8 mouse cellular contexts compared by ENCODE assay signal in genomic region chrX:82814618-82815017, GRCm38 (mm10).
DNase-seq lines count a peak whose midpoint lies in the region; ATAC-seq and TF ChIP-seq lines count a peak whose summit lies in the region.

No protein-coding gene starts in this region.

- H3K27ac ChIP-seq in heart, embryonic 10.5 days, result no peak overlapping the region
- H3K27ac ChIP-seq in embryonic facial prominence, embryonic 10.5 days (replicated peaks), result no peak overlapping the region
- no peak overlapping the region for H3K27ac ChIP-seq in intestine, postnatal 0 days (ENCODE audit: low read depth, low read length)
- peak overlapping the region; percentile 47; the same call in 1 of the 2 replicates for H3K27ac ChIP-seq in midbrain, embryonic 16.5 days (ENCODE audit: low read length)

- H3K27me3 ChIP-seq in heart, embryonic 10.5 days (ENCODE audit: insufficient read depth, poor library complexity, severe bottlenecking), result no peaks in the 10 kb centered on the region
- no peaks in the 10 kb centered on the region for H3K27me3 ChIP-seq in embryonic facial prominence, embryonic 10.5 days (replicated peaks; ENCODE audit: low read depth, poor library complexity, severe bottlenecking)
- no peaks in the 10 kb centered on the region for H3K27me3 ChIP-seq in intestine, postnatal 0 days (replicated peaks; ENCODE audit: control insufficient read depth, insufficient read depth, low read length)
- no peaks in the 10 kb centered on the region for H3K27me3 ChIP-seq in midbrain, embryonic 16.5 days (ENCODE audit: control insufficient read depth, insufficient read depth, low read depth, low read length)

- H3K9ac ChIP-seq in intestine, postnatal 0 days (ENCODE audit: low read depth, low read length), result no peak overlapping the region
- H3K9ac ChIP-seq in midbrain, embryonic 16.5 days (ENCODE audit: low read depth, low read length), result peak overlapping the region; percentile 25; the same call in 1 of the 2 replicates

- H3K4me3 ChIP-seq in heart, embryonic 10.5 days, result peak overlapping the region; percentile 40
- peak overlapping the region; percentile 42; the same call in 1 of the 2 replicates for H3K4me3 ChIP-seq in embryonic facial prominence, embryonic 10.5 days
- H3K4me3 ChIP-seq in intestine, postnatal 0 days (ENCODE audit: low read depth, low read length), result peak overlapping the region; percentile 3; the same call in 1 of the 2 replicates
- H3K4me3 ChIP-seq in midbrain, embryonic 16.5 days (ENCODE audit: low read depth, low read length), result peak overlapping the region; percentile 38

- no peaks in the 10 kb centered on the region for H3K36me3 ChIP-seq in heart, embryonic 10.5 days
- no peaks in the 10 kb centered on the region for H3K36me3 ChIP-seq in embryonic facial prominence, embryonic 10.5 days (replicated peaks)
- no peaks in the 10 kb centered on the region for H3K36me3 ChIP-seq in intestine, postnatal 0 days (ENCODE audit: control insufficient read depth, insufficient read depth)
- H3K36me3 ChIP-seq in midbrain, embryonic 16.5 days (ENCODE audit: control insufficient read depth, insufficient read depth, low read length), result no peaks in the 10 kb centered on the region

- WGBS in heart, embryonic 10.5 days, result 21% methylated on average over 11 of the region's 11 CpGs
- WGBS in embryonic facial prominence, embryonic 10.5 days, result 23% methylated on average over 11 of the region's 11 CpGs
- WGBS in intestine, postnatal 0 days, result 18% methylated on average over 11 of the region's 11 CpGs
- 22% methylated on average over 11 of the region's 11 CpGs for WGBS in midbrain, embryonic 16.5 days

- DNase-seq in heart, embryonic 10.5 days (ENCODE audit: low spot score), result no peak
- no peak for DNase-seq in heart, adult 11 months
- peak; percentile 8 for DNase-seq in embryonic facial prominence, embryonic 10.5 days (ENCODE audit: low spot score)
- no peak for DNase-seq in natural killer cell, adult 2 months (ENCODE audit: low spot score in 2 of 2)
- DNase-seq in spleen, postnatal 36 days (ENCODE audit: low spot score in 2 of 2), result no peak

- H3K4me1 ChIP-seq in heart, embryonic 10.5 days, result no peaks in the 10 kb centered on the region
- no peaks in the 10 kb centered on the region for H3K4me1 ChIP-seq in embryonic facial prominence, embryonic 10.5 days
- H3K4me1 ChIP-seq in intestine, postnatal 0 days (replicated peaks; ENCODE audit: control insufficient read depth, insufficient read depth, low read length), result no peaks in the 10 kb centered on the region
- H3K4me1 ChIP-seq in midbrain, embryonic 16.5 days (ENCODE audit: control insufficient read depth, insufficient read depth, low read length), result no peaks in the 10 kb centered on the region

- no peak for ATAC-seq in intestine, postnatal 0 days
- peak; percentile 64 for ATAC-seq in midbrain, embryonic 16.5 days
- no peak for ATAC-seq in inflammation-experienced regulatory T-cells, adult 6 months

- H3K9me3 ChIP-seq in heart, embryonic 10.5 days, result no peaks in the 10 kb centered on the region
- no peaks in the 10 kb centered on the region for H3K9me3 ChIP-seq in embryonic facial prominence, embryonic 10.5 days
- no peaks in the 10 kb centered on the region for H3K9me3 ChIP-seq in intestine, postnatal 0 days (ENCODE audit: control insufficient read depth)
- H3K9me3 ChIP-seq in midbrain, embryonic 16.5 days (replicated peaks; ENCODE audit: control insufficient read depth, low read length, poor library complexity, severe bottlenecking), result no peaks in the 10 kb centered on the region

- peak overlapping the region; percentile 44 for H3K4me2 ChIP-seq in intestine, postnatal 0 days (replicated peaks; ENCODE audit: low read depth)
- peak overlapping the region; percentile 55 for H3K4me2 ChIP-seq in midbrain, embryonic 16.5 days (ENCODE audit: low read length)

- TF ChIP-seq CTCF in intestine, postnatal 0 days (IDR thresholded peaks at IDR 0.05; ENCODE audit: low read depth), result no peak
